Mouse (Mus musculus) kidney, postnatal 4 days (tissue): ENCODE measurements at regions not wholly inside any gene's neighbourhood (a gene's known extent, or its start where the extent isn't known, plus 50 kb on each side); places are given as distances from the start of the nearest gene placed in this dataset.
"Not testable (repeated sequence)": the region's sequence is repeated elsewhere in the genome, so short reads cannot be mapped to it uniquely, and the experiment has no call there.

ENCODE experiments used
- DNase-seq, 2 experiments: peaks; one replicate each; pipeline ENCODE4 v3.0.0; 2021; ENCODE audit warnings: mixed read lengths in 2 of 2

- no peak for DNase-seq
These were observed 59.1 kb downstream of the Zbtb18 start for GRCm38 (mm10) chr1:177501288-177501687.

- DNase-seq = no peak
These were observed 61.8 kb downstream of the Zbtb18 start for GRCm38 (mm10) chr1:177503946-177504345.

GRCm38 (mm10) chr1:177504743-177505142 is 62.6 kb downstream of the Zbtb18 start:
- no peak for DNase-seq

- DNase-seq = not testable (repeated sequence)
These were observed 65.2 kb downstream of the Zbtb18 start for GRCm38 (mm10) chr1:177507398-177507797.

- DNase-seq = no peak
These were observed 67.6 kb downstream of the Zbtb18 start for GRCm38 (mm10) chr1:177509786-177510185.

GRCm38 (mm10) chr1:177512116-177512515 is 70.0 kb downstream of the Zbtb18 start:
- no peak for DNase-seq

GRCm38 (mm10) chr1:177517934-177518610 is 75.9 kb downstream of the Zbtb18 start:
- DNase-seq = peak in 1 of 2 experiments; percentile 26

- DNase-seq = no peak
These were observed 76.9 kb downstream of the Zbtb18 start for GRCm38 (mm10) chr1:177518897-177519513.

GRCm38 (mm10) chr1:177521110-177521509 is 79.0 kb downstream of the Zbtb18 start:
- no peak for DNase-seq

- DNase-seq = no peak
These were observed 83.0 kb downstream of the Zbtb18 start for GRCm38 (mm10) chr1:177525141-177525540.

GRCm38 (mm10) chr1:177531791-177532190 is 89.6 kb downstream of the Zbtb18 start:
- peak; percentile 6 to 22 for DNase-seq

GRCm38 (mm10) chr1:177532656-177533055 is 90.5 kb downstream of the Zbtb18 start:
- no peak for DNase-seq

- DNase-seq = no peak
These were observed 91.2 kb downstream of the Zbtb18 start for GRCm38 (mm10) chr1:177533332-177533731.

GRCm38 (mm10) chr1:177545031-177545735 is 103.0 kb downstream of the Zbtb18 start:
- DNase-seq = no peak

- DNase-seq = no peak
These were observed 105.6 kb downstream of the Zbtb18 start for GRCm38 (mm10) chr1:177547716-177548115.

GRCm38 (mm10) chr1:177555471-177556291 is 113.5 kb downstream of the Zbtb18 start:
- DNase-seq = peak; percentile 19 to 23

GRCm38 (mm10) chr1:177557432-177557831 is 115.3 kb downstream of the Zbtb18 start:
- no peak for DNase-seq

GRCm38 (mm10) chr1:177557856-177558255 is 115.7 kb downstream of the Zbtb18 start:
- no peak for DNase-seq

- no peak for DNase-seq
These were observed 119.8 kb downstream of the Zbtb18 start for GRCm38 (mm10) chr1:177561716-177562588.

- DNase-seq = no peak
These were observed 120.4 kb downstream of the Zbtb18 start for GRCm38 (mm10) chr1:177562589-177562912.

- no peak for DNase-seq
These were observed 123.5 kb downstream of the Zbtb18 start for GRCm38 (mm10) chr1:177565678-177566077.
